Mouse (Mus musculus) neural tube, embryonic 14.5 days (tissue): ENCODE data around the gene Osbpl9. TPM values are rescaled to one million over a fixed set of nuclear protein-coding genes. Genes with fewer than 3 reads are reported as not detected.
A peak's percentile ranks its signal among the peaks of the same experiment; 100 is the strongest.

Source experiments
- ATAC-seq: fragments of 200-750 bp; cut with Nextera tagmentation; 2 replicates; pipeline ENCODE4 v1.8.0; 2017; ENCODE audit warnings: low read depth, mild to moderate bottlenecking, moderate TSS enrichment, moderate library complexity
- H3K27ac ChIP-seq: fragments of 300-500 bp; sonication (generic); 2 replicates; pipeline ENCODE4 v1.5.1; 2014; ENCODE audit warnings: low read depth, mild to moderate bottlenecking, control low read depth, low read length, moderate library complexity, mixed read lengths
- H3K27me3 ChIP-seq: fragments of 300-500 bp; sonication (generic); 2 replicates; pipeline ENCODE4 v1.6.1; 2014; ENCODE audit warnings: low read length; ENCODE audit not compliant: control insufficient read depth, insufficient read depth
- H3K36me3 ChIP-seq: fragments of 300-500 bp; sonication (generic); 2 replicates; pipeline ENCODE4 v1.6.1; 2014; ENCODE audit warnings: low read length, mixed read lengths; ENCODE audit not compliant: control insufficient read depth, insufficient read depth
- H3K4me1 ChIP-seq: fragments of 300-500 bp; sonication (generic); 2 replicates; pipeline ENCODE4 v1.6.1; 2014; ENCODE audit warnings: low read length; ENCODE audit not compliant: control insufficient read depth, insufficient read depth
- H3K4me2 ChIP-seq: fragments of 300-500 bp; sonication (generic); 2 replicates; pipeline ENCODE4 v1.6.1; 2014; ENCODE audit warnings: mild to moderate bottlenecking, low read depth, low read length, control low read depth
- H3K4me3 ChIP-seq: fragments of 300-500 bp; sonication (generic); 2 replicates; pipeline ENCODE4 v1.5.1; 2014; ENCODE audit warnings: low read depth, low read length, control low read depth, mixed read lengths
- H3K9ac ChIP-seq: fragments of 300-500 bp; sonication (generic); replicated peaks from 2 replicates; pipeline ENCODE4 v1.6.1; 2014; ENCODE audit warnings: low read depth, mild to moderate bottlenecking, control low read depth, low read length, mixed read lengths
- H3K9me3 ChIP-seq: fragments of 300-500 bp; sonication (generic); 2 replicates; pipeline ENCODE4 v1.6.1; 2016; ENCODE audit warnings: low read length; ENCODE audit not compliant: control insufficient read depth
- WGBS: fragments of 180-500 bp; shearing (Covaris S2); extraction: QIAGEN DNeasy Blood & Tissue Kit; methylation state at CpG from one replicate; pipeline ENCODE4 v1.1.7; 2014; 5-methylcytosine and 5-hydroxymethylcytosine counted together
- polyA plus RNA-seq: library from polyadenylated mRNA; unstranded; fragments of >200 nt; fragmentation: Nextera tagmentation; extraction: Ambion mirVana; gene quantifications from 2 replicates; pipeline ENCODE4 v1.2.1, GENCODE M21; 2014

The Osbpl9 gene
- polyA plus RNA-seq, 1 experiment from 2014 or later: 89.2 TPM

DNA sequence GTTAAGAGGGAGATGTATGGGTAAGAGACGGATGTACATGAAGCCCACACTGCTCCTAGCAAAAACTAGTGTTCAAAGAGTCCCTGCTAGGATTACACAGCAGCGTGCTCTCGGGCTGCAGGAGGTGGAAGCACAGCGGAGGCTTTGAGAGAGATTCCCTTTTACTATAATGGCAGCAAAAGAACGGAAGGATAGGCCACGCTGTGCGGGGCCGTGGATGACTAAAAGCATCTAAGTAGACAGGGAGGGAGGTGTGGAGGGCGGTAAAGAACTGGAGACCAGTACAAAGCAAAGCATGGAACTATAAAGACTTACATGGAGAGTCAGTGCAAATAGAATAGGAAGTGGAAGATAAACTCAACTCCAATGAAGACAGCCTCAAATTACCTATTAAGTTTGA, 74.1 kb downstream of the Osbpl9 start:
- H3K9ac ChIP-seq: no peak overlapping the region
- peaks cover 4% of the 10 kb centered on the region for H3K36me3 ChIP-seq
- H3K4me1 ChIP-seq: 0 out of 2 replicates have a peak, but pooled peaks cover 2% of the 10 kb centered on the region
- WGBS: 79% methylated on average over 9 of the region's 9 CpGs
- ATAC-seq: no peak
- H3K4me3 ChIP-seq: no peak overlapping the region
- no peak overlapping the region for H3K27ac ChIP-seq
- no peaks in the 10 kb centered on the region for H3K27me3 ChIP-seq
- H3K9me3 ChIP-seq: no peaks in the 10 kb centered on the region
- H3K4me2 ChIP-seq: no peak overlapping the region

DNA sequence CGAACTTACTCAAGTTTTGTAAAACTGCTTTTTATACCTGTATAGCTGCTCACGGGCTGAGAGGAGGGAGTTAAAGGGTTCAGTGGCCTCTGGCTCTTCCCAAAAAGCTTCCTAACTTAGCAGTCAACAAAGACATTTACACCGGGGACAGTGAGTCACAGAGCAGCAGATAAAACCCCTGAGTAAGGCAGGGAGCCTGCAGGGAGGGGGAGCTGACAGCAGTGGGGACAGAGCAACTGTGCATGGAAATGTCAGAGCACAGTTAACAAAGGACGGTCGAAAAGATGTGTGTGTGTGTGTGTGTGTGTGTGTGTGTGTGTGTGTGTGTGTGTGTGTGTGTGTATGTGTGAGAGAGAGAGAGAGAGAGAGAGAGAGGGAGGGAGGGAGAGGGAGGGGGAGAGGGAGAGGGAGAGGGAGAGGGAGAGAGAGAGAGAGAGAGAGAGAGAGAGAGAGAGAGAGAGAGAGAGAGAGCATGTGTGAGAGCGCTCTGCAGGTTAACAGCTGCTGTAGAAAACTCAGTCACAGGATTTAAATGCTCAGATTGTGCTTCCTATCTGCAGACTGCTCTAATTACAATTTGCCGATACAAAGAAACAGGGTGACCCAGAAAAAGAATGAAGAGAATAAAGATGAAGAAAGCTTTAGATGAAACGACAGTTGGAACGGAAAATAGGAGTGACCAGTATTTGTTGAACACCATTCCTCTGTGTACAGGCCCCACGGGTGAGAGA, 75.1 kb downstream of the Osbpl9 start:
- H3K36me3 ChIP-seq: peaks cover 4% of the 10 kb centered on the region
- no peak overlapping the region for H3K4me3 ChIP-seq
- H3K27me3 ChIP-seq: no peaks in the 10 kb centered on the region
- 0 out of 2 replicates have a peak, but pooled peaks cover 2% of the 10 kb centered on the region for H3K4me1 ChIP-seq
- H3K9me3 ChIP-seq: no peaks in the 10 kb centered on the region
- H3K27ac ChIP-seq: no peak overlapping the region
- H3K4me2 ChIP-seq: no peak overlapping the region
- ATAC-seq: no peak; the same call in 1 of the 2 replicates
- no peak overlapping the region for H3K9ac ChIP-seq
- 48% methylated on average over 10 of the region's 10 CpGs for WGBS

DNA sequence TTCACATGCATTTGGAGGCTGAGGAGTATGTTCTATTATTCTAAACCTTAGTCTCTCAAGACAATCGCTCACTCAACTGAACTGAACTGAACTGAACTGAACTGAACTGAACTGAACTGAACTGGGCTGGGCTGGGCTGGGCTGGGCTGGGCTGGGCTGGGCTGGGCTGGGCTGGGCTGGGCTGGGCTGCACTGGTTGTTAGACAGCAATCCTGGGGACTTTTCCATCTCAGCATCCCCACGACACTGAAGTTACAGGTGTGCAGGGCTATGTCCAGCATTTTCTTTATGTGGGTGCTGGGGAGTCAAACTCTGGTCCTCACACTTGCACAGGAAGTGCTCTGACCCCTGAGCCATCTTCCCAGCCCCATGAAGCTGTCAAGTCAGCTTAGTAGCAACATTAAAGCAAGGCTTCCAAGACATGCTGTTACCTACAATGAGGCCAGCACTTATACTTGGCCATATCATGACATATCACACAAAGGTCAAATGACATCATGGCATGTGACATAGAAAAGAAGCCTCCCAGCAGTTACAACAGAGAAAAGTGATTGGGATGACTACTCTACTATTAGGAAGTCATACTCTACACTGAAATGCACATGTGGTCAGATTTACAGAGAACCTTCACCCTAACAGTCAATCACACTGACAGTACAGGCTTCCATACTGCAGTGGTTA, 76.2 kb downstream of the Osbpl9 start:
- no peak overlapping the region for H3K4me3 ChIP-seq
- H3K4me1 ChIP-seq: 0 out of 2 replicates have a peak, but pooled peaks cover 2% of the 10 kb centered on the region
- no peaks in the 10 kb centered on the region for H3K9me3 ChIP-seq
- WGBS: 86% methylated on average over 2 of the region's 2 CpGs
- no peak overlapping the region for H3K4me2 ChIP-seq
- ATAC-seq: no peak
- H3K9ac ChIP-seq: no peak overlapping the region
- H3K27me3 ChIP-seq: no peaks in the 10 kb centered on the region
- no peak overlapping the region for H3K27ac ChIP-seq
- no peaks in the 10 kb centered on the region; the same call in 1 of the 2 replicates for H3K36me3 ChIP-seq

DNA sequence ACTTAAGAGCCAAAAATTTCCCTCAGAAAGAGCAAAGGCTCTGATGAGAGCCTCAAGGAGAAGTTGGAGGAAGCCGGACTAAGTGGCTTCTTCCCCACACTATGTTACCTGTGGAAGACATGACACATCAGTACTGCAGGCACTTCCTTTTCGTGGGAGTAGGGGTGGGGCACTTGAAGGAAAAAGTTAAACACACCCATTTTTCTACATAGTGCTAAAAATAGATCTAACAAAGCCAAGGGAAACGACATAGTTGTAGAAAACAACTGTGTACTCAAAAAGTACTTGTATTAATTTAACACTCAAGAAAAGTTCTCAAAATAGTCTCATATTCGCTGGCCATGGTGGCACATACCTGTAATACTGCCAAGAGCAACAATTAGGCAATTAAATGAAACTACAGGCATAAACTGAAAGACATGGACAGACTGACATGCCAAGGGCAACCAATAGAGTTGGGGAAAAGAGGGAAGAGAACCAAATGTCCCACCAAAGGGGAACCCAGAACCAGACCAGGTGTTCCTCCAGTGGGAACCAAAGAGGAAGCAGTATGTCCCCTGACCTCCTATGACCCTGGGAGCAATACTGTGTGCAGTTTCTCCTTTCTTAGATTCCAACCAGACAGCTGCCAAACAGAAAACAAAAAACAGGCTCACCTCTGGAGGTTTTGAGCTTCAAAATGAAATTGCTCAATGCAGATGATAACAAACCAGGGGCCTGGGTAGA, 79.1 kb downstream of the Osbpl9 start:
- Histone ChIP-seq H3K27ac (no peak overlapping the region), H3K4me2 (no peak overlapping the region)
- 90% methylated on average over 4 of the region's 4 CpGs for WGBS

DNA sequence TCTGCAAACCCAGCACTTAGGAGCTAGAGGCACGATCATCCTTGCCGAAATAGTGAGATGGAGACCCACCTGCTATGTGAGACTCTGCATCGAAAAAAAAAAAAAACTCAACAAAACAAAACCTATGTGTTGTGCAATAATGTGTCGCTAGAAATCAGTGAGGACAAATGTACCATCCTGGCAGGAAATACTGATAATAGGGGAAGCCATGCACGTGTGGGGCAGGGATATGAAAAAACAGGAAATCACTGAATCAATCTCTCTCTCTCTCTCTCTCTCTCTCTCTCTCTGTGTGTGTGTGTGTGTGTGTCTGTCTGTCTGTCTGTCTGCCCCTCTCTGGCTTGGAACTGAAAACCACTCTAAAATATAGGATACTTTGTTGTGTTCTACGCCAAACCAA, 81.3 kb downstream of the Osbpl9 start:
- 91% methylated on average over 6 of the region's 6 CpGs for whole genome bisulfite sequencing

More for the DNA sequence above, 79.1 kb downstream of the Osbpl9 start:
- H3K4me3 ChIP-seq: no peak overlapping the region
- H3K9me3 ChIP-seq: no peaks in the 10 kb centered on the region
- no peaks in the 10 kb centered on the region for H3K36me3 ChIP-seq
- ATAC-seq: no peak
- no peaks in the 10 kb centered on the region for H3K27me3 ChIP-seq
- H3K4me1 ChIP-seq: peaks cover 3% of the 10 kb centered on the region; the same call in 1 of the 2 replicates
- no peak overlapping the region for H3K9ac ChIP-seq

DNA sequence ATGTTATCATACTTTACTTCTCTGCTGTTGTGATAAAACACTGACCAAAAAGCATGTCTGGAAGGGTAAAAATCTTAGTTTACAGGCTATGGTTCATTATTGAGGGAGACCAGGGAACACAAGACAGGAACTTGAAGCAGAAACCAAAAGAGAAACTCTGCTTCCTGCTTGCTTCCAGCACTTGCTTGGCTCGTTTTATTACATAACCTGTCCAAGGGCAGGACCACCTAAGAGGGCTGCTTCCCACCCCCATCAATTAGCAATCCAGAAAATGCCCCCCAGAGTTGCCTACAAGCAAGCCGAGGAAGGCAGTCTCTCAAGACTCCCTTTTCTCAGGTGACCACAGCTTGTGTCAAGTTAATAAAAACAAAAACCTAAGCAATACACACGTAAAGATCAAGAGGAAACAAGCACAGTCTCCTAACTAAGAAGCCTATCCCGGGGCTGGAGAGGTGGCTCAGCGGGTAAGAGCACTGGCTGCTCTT, 82.4 kb downstream of the Osbpl9 start:
- H3K9me3 ChIP-seq: no peaks in the 10 kb centered on the region
- H3K4me3 ChIP-seq: no peak overlapping the region
- no peak for ATAC-seq
- no peak overlapping the region for H3K27ac ChIP-seq
- no peaks in the 10 kb centered on the region for H3K27me3 ChIP-seq
- H3K4me2 ChIP-seq: no peak overlapping the region
- H3K36me3 ChIP-seq: no peaks in the 10 kb centered on the region
- WGBS: 88% methylated on average over 5 of the region's 5 CpGs
- H3K4me1 ChIP-seq: peaks cover 5% of the 10 kb centered on the region; the same call in 1 of the 2 replicates
- no peak overlapping the region for H3K9ac ChIP-seq

More for the DNA sequence above, 81.3 kb downstream of the Osbpl9 start:
- no peaks in the 10 kb centered on the region for H3K9me3 ChIP-seq
- H3K27ac ChIP-seq: no peak overlapping the region
- no peak overlapping the region for H3K4me3 ChIP-seq
- no peak for ATAC-seq
- peaks cover 5% of the 10 kb centered on the region; the same call in 1 of the 2 replicates for H3K4me1 ChIP-seq
- H3K9ac ChIP-seq: no peak overlapping the region
- H3K27me3 ChIP-seq: no peaks in the 10 kb centered on the region
- H3K36me3 ChIP-seq: no peaks in the 10 kb centered on the region
- no peak overlapping the region for H3K4me2 ChIP-seq

DNA sequence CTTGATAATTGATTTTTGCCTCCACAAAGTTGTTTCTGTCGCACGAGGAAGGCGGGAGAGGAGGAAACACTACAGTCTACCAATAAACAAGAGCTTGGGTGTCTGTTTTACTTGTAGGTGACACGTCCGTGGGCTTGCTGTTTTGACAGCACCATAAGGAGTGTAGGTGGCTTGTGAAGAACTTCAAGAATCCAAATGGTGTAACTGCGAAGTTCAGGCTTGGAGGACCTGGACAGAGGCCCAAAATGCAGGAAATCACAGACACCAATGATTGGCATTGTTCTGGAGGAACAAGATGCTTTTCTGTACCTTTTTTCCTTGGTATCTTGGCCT, 83.8 kb downstream of the Osbpl9 start:
- no peaks in the 10 kb centered on the region for H3K9me3 ChIP-seq
- peak overlapping the region; percentile 62 for H3K27ac ChIP-seq
- WGBS: 8% methylated on average over 6 of the region's 6 CpGs
- peak overlapping the region; percentile 71 for H3K4me2 ChIP-seq
- peaks cover 5% of the 10 kb centered on the region; the same call in 1 of the 2 replicates for H3K4me1 ChIP-seq
- H3K9ac ChIP-seq: peak overlapping the region; percentile 47; the same call in 1 of the 2 replicates
- H3K27me3 ChIP-seq: no peaks in the 10 kb centered on the region
- ATAC-seq: no peak
- H3K4me3 ChIP-seq: peak overlapping the region; percentile 42
- H3K36me3 ChIP-seq: no peaks in the 10 kb centered on the region

DNA sequence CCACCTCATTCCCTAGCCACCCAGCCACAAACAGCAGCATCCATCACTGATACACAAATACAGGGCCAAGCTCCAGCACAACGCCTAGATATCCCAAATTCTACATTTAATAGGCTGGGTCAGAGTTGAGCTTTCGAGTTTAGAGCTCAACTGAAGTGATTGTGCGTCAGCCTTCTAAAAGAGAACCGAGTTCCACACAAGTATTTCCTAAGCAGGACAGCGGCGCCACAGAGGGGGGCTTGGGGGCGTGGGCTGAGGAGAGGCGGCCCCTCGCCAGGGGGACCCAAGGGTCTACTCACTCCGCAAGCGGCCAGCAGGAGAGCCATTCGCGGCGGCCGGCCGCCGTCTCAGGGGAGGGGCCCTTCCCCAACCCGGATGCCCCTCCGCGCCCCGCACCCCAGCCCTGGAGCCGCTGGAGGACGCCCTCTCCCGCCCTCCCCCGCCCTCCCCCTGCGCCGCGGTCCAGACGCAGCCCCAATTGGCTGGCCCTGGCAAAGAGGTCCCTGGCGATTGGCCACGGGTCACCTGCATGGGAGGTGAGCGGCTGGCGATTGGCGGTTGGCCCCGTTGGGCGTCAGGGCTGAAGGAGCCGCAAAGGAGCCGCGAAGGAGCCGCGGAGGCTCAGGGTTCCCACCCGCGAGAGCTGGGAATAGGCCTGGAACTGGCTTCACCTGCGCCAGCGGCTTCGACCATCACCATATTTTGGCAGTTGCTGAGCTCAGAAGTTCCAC, 84.3 kb downstream of the Osbpl9 start:
- Histone ChIP-seq H3K27me3 (no peaks in the 10 kb centered on the region), H3K27ac (peak overlapping the region; percentile 62), H3K9ac (peak overlapping the region; percentile 47), H3K4me3 (peak overlapping the region; percentile 42), H3K4me2 (peak overlapping the region; percentile 71), H3K36me3 (no peaks in the 10 kb centered on the region), H3K4me1 (peaks cover 5% of the 10 kb centered on the region; the same call in 1 of the 2 replicates), H3K9me3 (no peaks in the 10 kb centered on the region)
- under 1% methylated on average over 36 of the region's 46 CpGs for WGBS
- peak; percentile 98 for ATAC-seq
